Mouse (Mus musculus): ENCODE measurements around the gene Gm10638.

GRCm38 (mm10) chr8:86705317-86705716 is 40.2 kb upstream of the Gm10638 start:
- TF ChIP-seq CTCF (IDR thresholded peaks at IDR 0.05; ENCODE audit: low read depth) (no peak), EP300 (optimal IDR thresholded peaks at IDR 0.05) (no peak)

All from stomach, postnatal 0 days (tissue).